Mouse (Mus musculus) embryonic facial prominence, embryonic 11.5 days (tissue): ENCODE data around the gene Tmem178b. TPM values are rescaled to one million over a fixed set of nuclear protein-coding genes. Genes with fewer than 3 reads are reported as not detected.

Experiments used
- ATAC-seq: fragments of 200-750 bp; cut with Nextera tagmentation; replicated peaks from 2 replicates; pipeline ENCODE4 v1.8.0; 2017; ENCODE audit warnings: low read depth; ENCODE audit not compliant: insufficient number of reproducible peaks, low FRiP score, low TSS enrichment
- DNase-seq: peaks from one replicate; pipeline ENCODE4 v3.0.0-alpha.2; 2015; ENCODE audit warnings: low spot score
- H3K27ac ChIP-seq: fragments of 300-500 bp; sonication (generic); replicated peaks from 2 replicates; pipeline ENCODE4 v1.5.1; 2014; ENCODE audit warnings: mild to moderate bottlenecking, low read depth, low read length, control low read depth
- H3K27me3 ChIP-seq: fragments of 300-500 bp; sonication (generic); 2 replicates; pipeline ENCODE4 v1.6.1; 2014; ENCODE audit warnings: mild to moderate bottlenecking, low read length, moderate library complexity, mixed read lengths; ENCODE audit not compliant: control insufficient read depth, insufficient read depth
- H3K36me3 ChIP-seq: fragments of 300-500 bp; sonication (generic); replicated peaks from 2 replicates; pipeline ENCODE4 v1.6.1; 2014; ENCODE audit warnings: low read depth, mild to moderate bottlenecking, low read length, moderate library complexity, mixed read lengths; ENCODE audit not compliant: control insufficient read depth, insufficient read depth
- H3K4me1 ChIP-seq: fragments of 300-500 bp; sonication (generic); 2 replicates; pipeline ENCODE4 v1.6.1; 2014; ENCODE audit warnings: low read length, mixed read lengths; ENCODE audit not compliant: control insufficient read depth, insufficient read depth
- H3K4me2 ChIP-seq: fragments of 300-500 bp; sonication (generic); 2 replicates; pipeline ENCODE4 v1.6.1; 2014; ENCODE audit warnings: low read depth, mild to moderate bottlenecking, control low read depth, low read length, moderate library complexity
- H3K4me3 ChIP-seq: fragments of 300-500 bp; sonication (generic); 2 replicates; pipeline ENCODE4 v1.5.1; 2014; ENCODE audit warnings: low read depth, low read length, control low read depth
- H3K9ac ChIP-seq: fragments of 300-500 bp; sonication (generic); replicated peaks from 2 replicates; pipeline ENCODE4 v1.6.1; 2014; ENCODE audit warnings: mild to moderate bottlenecking, control low read depth, low read length
- H3K9me3 ChIP-seq: fragments of 300-500 bp; sonication (generic); replicated peaks from 2 replicates; pipeline ENCODE4 v1.6.1; 2016; ENCODE audit warnings: mild to moderate bottlenecking, low read length, inconsistent platforms, mixed read lengths; ENCODE audit not compliant: control insufficient read depth
- WGBS: fragments of 180-500 bp; shearing (Covaris S2); extraction: QIAGEN DNeasy Blood & Tissue Kit; methylation state at CpG from one replicate; pipeline ENCODE4 v1.1.7; 2014; 5-methylcytosine and 5-hydroxymethylcytosine counted together
- polyA plus RNA-seq: library from polyadenylated mRNA; unstranded; fragments of >200 nt; fragmentation: Nextera tagmentation; extraction: Ambion mirVana; gene quantifications from 2 replicates; pipeline ENCODE4 v1.2.1, GENCODE M21; 2014

Tmem178b gene
- 1.7 and 2.8 TPM in 2 replicates for polyA plus RNA-seq

- Histone ChIP-seq H3K27me3 (peaks cover 35% of the 10 kb centered on the region), H3K27ac (no peak within 1 kb of the TSS), H3K9me3 (no peaks in the 10 kb centered on the region)
These were observed at the start of gene Tmem178b for GRCm38 (mm10) chr6:39872901-39873591. Tmem178b (plus strand) TSS chr6:39873271.

DNA sequence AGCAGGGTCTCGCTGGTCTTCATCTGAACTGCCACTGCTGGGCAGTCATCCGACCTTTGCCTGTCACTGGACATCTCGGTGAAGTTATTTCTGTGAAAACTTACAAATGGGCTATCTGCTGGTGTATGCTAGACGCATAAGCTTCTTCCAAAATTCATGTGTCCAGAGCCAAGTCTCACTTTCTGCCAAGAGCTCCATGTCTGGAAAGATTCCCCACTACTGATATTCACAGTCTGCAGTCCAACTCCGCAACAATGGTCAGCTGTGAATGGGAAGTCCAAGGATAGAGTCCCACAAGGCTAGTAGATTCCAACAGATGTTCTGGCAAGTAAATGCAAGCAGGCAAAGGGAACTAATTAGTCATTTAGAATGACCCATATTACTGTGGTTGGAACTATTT is 44.3 kb upstream of the Tmem178b start:
- no peaks in the 10 kb centered on the region for H3K36me3 ChIP-seq
- H3K9me3 ChIP-seq: no peaks in the 10 kb centered on the region
- H3K27me3 ChIP-seq: no peaks in the 10 kb centered on the region
- ATAC-seq (no peak), DNase-seq (no peak)
- no peak overlapping the region for H3K4me2 ChIP-seq
- H3K4me1 ChIP-seq: no peaks in the 10 kb centered on the region
- no peak overlapping the region for H3K4me3 ChIP-seq
- H3K27ac ChIP-seq: no peak overlapping the region
- no peak overlapping the region for H3K9ac ChIP-seq
- 85% methylated on average over 5 of the region's 5 CpGs for WGBS

More at GRCm38 (mm10) chr6:39872901-39873591, at the start of gene Tmem178b:
- Histone ChIP-seq H3K4me1 (peaks cover 3% of the 10 kb centered on the region), H3K36me3 (no peaks in the 10 kb centered on the region), H3K9ac (peak within 1 kb of the TSS; percentile 35), H3K4me3 (peak within 1 kb of the TSS; percentile 54), H3K4me2 (peak within 1 kb of the TSS; percentile 97)
- WGBS: under 1% methylated on average over 63 of the region's 63 CpGs
- 0 out of 2 replicates have a peak, but pooled peaks have one; percentile 16 for ATAC-seq
- peak; percentile 17 for DNase-seq

DNA sequence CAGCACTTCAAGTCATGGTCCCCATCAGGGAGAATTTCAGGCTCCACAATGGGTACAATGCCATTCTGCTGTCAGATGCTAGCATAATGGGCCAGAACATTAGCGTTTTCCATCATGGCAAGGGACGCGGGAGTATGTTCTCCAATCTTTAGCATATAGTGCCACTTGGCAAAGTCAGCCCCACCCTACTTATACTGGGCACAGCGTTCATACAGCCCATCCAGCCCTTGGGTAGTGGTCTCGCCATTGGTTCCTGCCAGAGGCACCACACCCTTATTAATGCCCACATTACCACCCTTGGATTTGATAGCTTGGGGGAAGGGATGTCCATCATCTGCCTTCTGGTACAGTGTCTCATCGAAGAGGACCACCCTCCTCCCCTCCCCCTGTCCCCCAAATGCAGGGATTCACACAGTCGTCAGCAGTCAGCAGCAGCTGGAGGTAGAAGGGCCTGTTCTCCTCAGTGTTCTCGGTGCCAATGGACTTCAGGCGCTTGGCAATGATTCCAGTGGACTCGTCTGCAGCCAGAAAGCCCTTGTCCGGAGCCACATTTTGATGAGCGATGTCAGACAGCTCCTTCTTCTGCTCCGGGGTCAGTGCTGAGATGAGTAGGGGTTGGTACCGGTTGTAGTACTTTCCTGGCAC is 29.3 kb upstream of the Tmem178b start:
- Histone ChIP-seq H3K27me3 (no peaks in the 10 kb centered on the region), H3K9me3 (no peaks in the 10 kb centered on the region), H3K27ac (no peak overlapping the region), H3K4me3 (no peak overlapping the region), H3K4me2 (no peak overlapping the region), H3K36me3 (no peaks in the 10 kb centered on the region), H3K9ac (no peak overlapping the region), H3K4me1 (no peaks in the 10 kb centered on the region)
- no peak for DNase-seq
- WGBS: 87% methylated on average over 14 of the region's 14 CpGs
- no peak for ATAC-seq

GRCm38 (mm10) chr6:39847538-39847937 is 25.5 kb upstream of the Tmem178b start:
- ATAC-seq (no peak), DNase-seq (no peak)
- Histone ChIP-seq H3K27me3 (no peaks in the 10 kb centered on the region), H3K36me3 (no peaks in the 10 kb centered on the region), H3K4me2 (no peak overlapping the region), H3K4me3 (no peak overlapping the region), H3K9ac (no peak overlapping the region), H3K9me3 (no peaks in the 10 kb centered on the region), H3K27ac (no peak overlapping the region), H3K4me1 (no peaks in the 10 kb centered on the region)
- WGBS: 73% methylated on average over 2 of the region's 2 CpGs

GRCm38 (mm10) chr6:39848766-39849165 is 24.3 kb upstream of the Tmem178b start:
- Histone ChIP-seq H3K9me3 (no peaks in the 10 kb centered on the region), H3K36me3 (no peaks in the 10 kb centered on the region), H3K4me3 (no peak overlapping the region), H3K27ac (no peak overlapping the region), H3K9ac (no peak overlapping the region), H3K27me3 (no peaks in the 10 kb centered on the region), H3K4me1 (no peaks in the 10 kb centered on the region), H3K4me2 (no peak overlapping the region)
- WGBS: 31% methylated on average over 7 of the region's 7 CpGs
- DNase-seq (peak; percentile 29), ATAC-seq (no peak)

- ATAC-seq: no peak
- H3K27me3 ChIP-seq: no peaks in the 10 kb centered on the region
- no peak overlapping the region for H3K27ac ChIP-seq
- WGBS: 90% methylated on average over 4 of the region's 4 CpGs
- no peak overlapping the region for H3K4me2 ChIP-seq
- no peak overlapping the region for H3K9ac ChIP-seq
- no peaks in the 10 kb centered on the region for H3K4me1 ChIP-seq
- no peak for DNase-seq
- H3K4me3 ChIP-seq: no peak overlapping the region
- no peaks in the 10 kb centered on the region for H3K36me3 ChIP-seq
- H3K9me3 ChIP-seq: no peaks in the 10 kb centered on the region
These were observed 23.4 kb upstream of the Tmem178b start for GRCm38 (mm10) chr6:39849667-39850066.

DNA sequence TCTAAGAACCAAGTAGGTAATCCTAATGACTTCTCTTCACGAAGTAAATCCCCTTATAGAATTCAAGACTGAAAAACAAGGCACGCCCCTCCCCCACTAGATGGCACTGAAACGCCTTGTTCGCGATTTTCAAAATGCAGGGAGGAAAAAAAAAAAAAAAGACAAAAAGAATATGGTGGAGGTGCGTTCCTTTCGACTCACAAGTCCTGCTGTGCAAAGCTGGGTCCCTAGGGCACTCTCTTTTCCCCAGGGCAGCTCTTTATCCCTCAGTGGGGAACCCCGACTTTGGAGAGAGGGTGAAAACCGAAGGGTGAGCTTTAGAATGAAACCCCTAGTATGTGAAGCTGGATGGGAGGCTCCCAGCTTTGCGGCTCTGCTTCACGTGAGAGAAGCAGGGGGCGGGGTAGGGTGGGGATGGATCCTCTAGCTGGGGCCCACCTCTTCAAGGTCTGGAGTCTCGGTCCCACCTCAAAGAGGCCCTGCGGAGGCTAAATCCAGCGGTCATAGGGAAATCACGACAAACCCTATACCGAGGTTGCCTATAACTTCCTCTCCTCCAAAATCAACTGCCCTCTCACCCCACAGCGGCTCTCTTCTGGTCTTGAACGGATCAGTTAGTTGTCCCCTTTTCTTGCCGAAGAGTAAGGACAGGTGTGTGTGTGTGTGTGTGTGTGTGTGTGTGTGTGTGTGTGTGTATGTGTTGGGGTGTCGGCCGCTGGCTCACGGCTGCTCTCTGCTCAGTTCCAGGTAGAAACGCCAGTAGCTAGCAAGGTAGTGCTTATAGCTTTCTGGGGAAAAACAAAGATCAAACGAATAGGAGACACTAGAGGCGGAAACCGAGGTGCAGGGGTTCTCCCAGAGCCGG is 2.6 kb upstream of the Tmem178b start:
- H3K9ac ChIP-seq: peak overlapping the region; percentile 28
- DNase-seq (peak; percentile 76), ATAC-seq (no peak)
- H3K27me3 ChIP-seq: peaks cover 35% of the 10 kb centered on the region
- peak overlapping the region; percentile 54 for H3K4me3 ChIP-seq
- H3K27ac ChIP-seq: no peak overlapping the region
- H3K36me3 ChIP-seq: no peaks in the 10 kb centered on the region
- H3K9me3 ChIP-seq: no peaks in the 10 kb centered on the region
- H3K4me1 ChIP-seq: peaks cover 3% of the 10 kb centered on the region
- WGBS: under 1% methylated on average over 28 of the region's 28 CpGs
- H3K4me2 ChIP-seq: peak overlapping the region; percentile 97
